Mouse (Mus musculus) hindbrain, embryonic 12.5 days (tissue): ENCODE measurements around the gene Slxl1. TPM values are rescaled to one million over a fixed set of nuclear protein-coding genes. Genes with fewer than 3 reads are reported as not detected.
"Not testable (repeated sequence)": the region's sequence is repeated elsewhere in the genome, so short reads cannot be mapped to it uniquely, and the experiment has no call there.

Source experiments
- ATAC-seq: fragments of 200-750 bp; cut with Nextera tagmentation; 2 replicates; pipeline ENCODE4 v1.8.0; 2017; ENCODE audit warnings: moderate TSS enrichment; ENCODE audit not compliant: low FRiP score
- H3K27ac ChIP-seq: fragments of 300-500 bp; sonication (generic); 2 replicates; pipeline ENCODE4 v1.5.1; 2016; ENCODE audit warnings: mild to moderate bottlenecking
- H3K27me3 ChIP-seq: fragments of 300-500 bp; sonication (generic); 2 replicates; pipeline ENCODE4 v1.6.1; 2016; ENCODE audit warnings: mild to moderate bottlenecking
- H3K36me3 ChIP-seq: fragments of 300-500 bp; sonication (generic); 2 replicates; pipeline ENCODE4 v1.6.1; 2016; ENCODE audit warnings: mild to moderate bottlenecking
- H3K4me1 ChIP-seq: fragments of 300-500 bp; sonication (generic); 2 replicates; pipeline ENCODE4 v1.6.1; 2016
- H3K4me2 ChIP-seq: fragments of 300-500 bp; sonication (generic); replicated peaks from 2 replicates; pipeline ENCODE4 v1.6.1; 2016; ENCODE audit warnings: mild to moderate bottlenecking
- H3K4me3 ChIP-seq: fragments of 300-500 bp; sonication (generic); 2 replicates; pipeline ENCODE4 v1.5.1; 2016; ENCODE audit warnings: mild to moderate bottlenecking
- H3K9ac ChIP-seq: fragments of 300-500 bp; sonication (generic); 2 replicates; pipeline ENCODE4 v1.6.1; 2016; ENCODE audit warnings: mild to moderate bottlenecking, moderate library complexity
- H3K9me3 ChIP-seq: fragments of 300-500 bp; sonication (generic); replicated peaks from 2 replicates; pipeline ENCODE4 v1.6.1; 2016; ENCODE audit warnings: mild to moderate bottlenecking
- WGBS: fragments of 180-500 bp; shearing (Covaris S2); methylation state at CpG from one replicate; pipeline ENCODE4 v1.1.7; 2016; 5-methylcytosine and 5-hydroxymethylcytosine counted together
- polyA plus RNA-seq: library from polyadenylated mRNA; unstranded; fragments of >200 nt; fragmentation: Nextera tagmentation; extraction: Ambion mirVana; gene quantifications from 2 replicates; pipeline ENCODE4 v1.2.1, GENCODE M21; 2016

Slxl1 gene
- polyA plus RNA-seq, result not detected in 2 replicates

DNA sequence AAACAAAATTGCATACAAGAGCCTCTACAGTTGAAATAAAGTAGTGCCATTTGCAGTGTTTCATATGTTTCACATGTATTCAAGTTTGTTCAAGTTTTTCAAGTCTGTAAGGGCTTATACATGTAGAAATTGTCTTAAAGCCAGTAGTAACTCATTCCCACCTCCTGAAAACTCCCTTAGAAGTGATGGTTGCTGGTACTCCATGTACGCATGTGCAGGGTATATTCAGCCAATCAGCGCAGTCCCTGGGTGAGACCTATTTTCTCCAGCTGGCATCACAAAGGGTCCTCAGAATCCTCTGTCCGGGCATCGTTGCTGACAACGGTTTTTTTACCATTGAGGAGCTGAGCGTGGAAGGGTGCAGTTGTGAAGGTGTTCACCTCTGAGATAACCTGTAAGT lies at the start of gene Slxl1:
Slxl1 (plus strand) TSS at position 301 of the 400 bp plus-strand sequence.
- WGBS, result no CpG with 5 or more reads among the region's 6 CpGs

More for the DNA sequence above, at the start of gene Slxl1:
- not testable (repeated sequence) for H3K9ac ChIP-seq, H3K9me3 ChIP-seq, H3K4me1 ChIP-seq, H3K36me3 ChIP-seq, ATAC-seq, H3K4me2 ChIP-seq, H3K4me3 ChIP-seq, H3K27ac ChIP-seq, H3K27me3 ChIP-seq
